ENCODE assay signal across 8 mouse cellular contexts in genomic region chr2:5636801-5637742, GRCm38 (mm10).
DNase-seq lines count a peak whose midpoint lies in the region; ATAC-seq lines count a peak whose summit lies in the region.

No protein-coding gene starts in this region.

- H3K9me3 ChIP-seq in megakaryocyte, embryonic 14.5 days, result no peaks in the 10 kb centered on the region

- peak; percentile 25 for DNase-seq in cerebellum, adult 11 months
- peak; percentile 10 for DNase-seq in gastrocnemius, postnatal 14 days
- DNase-seq in right cerebral cortex, adult 2 months (ENCODE audit: low spot score in 2 of 2), result peak; percentile 71 to 77
- DNase-seq in kidney, adult 11 months, result no peak

- peak overlapping the region; percentile 24 for H3K4me3 ChIP-seq in megakaryocyte, embryonic 14.5 days (replicated peaks)

- ATAC-seq in megakaryocyte, adult 5-6 weeks (ENCODE audit: poor library complexity, severe bottlenecking), result no peak
- ATAC-seq in megakaryocyte-erythroid progenitor cell, adult 5-6 weeks (replicated peaks; ENCODE audit: low FRiP score, low TSS enrichment, poor library complexity, severe bottlenecking), result no peak
- no peak for ATAC-seq in inflammation-experienced regulatory T-cells, adult 6 months

- H3K36me3 ChIP-seq in megakaryocyte, embryonic 14.5 days (replicated peaks; ENCODE audit: low read length), result no peaks in the 10 kb centered on the region

- intact Hi-C loops in gastrocnemius, postnatal 14 days (cut with DNase I; ENCODE audit: low total_unique reads), result no loop called here

- H3K4me1 ChIP-seq in megakaryocyte, embryonic 14.5 days, result no peaks in the 10 kb centered on the region

- H3K27me3 ChIP-seq in megakaryocyte, embryonic 14.5 days (replicated peaks), result no peaks in the 10 kb centered on the region
